Mouse (Mus musculus) megakaryocyte, embryonic 14.5 days (primary cell): ENCODE measurements around the gene Afap1.

ENCODE experiments used
- FLI1 ChIP-seq: IDR thresholded peaks from 2 replicates; pipeline ENCODE4 v1.6.1; 2012; ENCODE audit warnings: low read length, inconsistent platforms, mixed read lengths
- GATA1 ChIP-seq: IDR thresholded peaks from 3 replicates; pipeline ENCODE4 v1.6.1; 2012; ENCODE audit warnings: mixed read lengths, low read length, inconsistent platforms, borderline replicate concordance

DNA sequence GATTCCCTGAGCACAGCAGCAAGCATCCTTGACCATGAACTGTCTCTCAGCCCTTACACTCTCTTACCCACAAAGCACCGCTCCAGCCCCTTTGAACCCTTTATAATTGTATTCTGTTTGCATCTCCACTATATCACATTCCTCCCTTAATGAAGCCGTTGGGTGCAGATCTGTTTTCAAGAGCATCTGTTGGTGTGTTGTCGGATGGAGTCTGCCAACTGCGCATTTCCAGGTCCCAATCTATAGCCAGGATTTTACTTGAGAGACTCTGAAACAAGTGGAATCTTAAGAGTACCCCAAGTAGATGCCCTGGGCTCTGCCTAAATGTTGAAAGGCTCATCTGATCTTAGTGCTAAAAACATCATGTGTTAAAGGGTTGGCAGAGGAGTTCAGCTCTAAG is 3.4 kb downstream of the Afap1 start:
- no peak for TF ChIP-seq GATA1
- no peak for TF ChIP-seq FLI1
